Mouse (Mus musculus): ENCODE data around the gene Zbtb34. TPM values are rescaled to one million over a fixed set of nuclear protein-coding genes. Genes with fewer than 3 reads are reported as not detected.
A peak's percentile ranks its signal among the peaks of the same experiment; 100 is the strongest.

Gene Zbtb34
- polyA plus RNA-seq, 1 experiment from 2014 or later = 4.5 TPM

GRCm38 (mm10) chr2:33435036-33435650, 4.0 kb upstream of the Zbtb34 start:
- Histone ChIP-seq H3K27ac (ENCODE audit: low read length) (no peak overlapping the region), H3K27me3 (replicated peaks; ENCODE audit: insufficient read depth, low read length) (no peaks in the 10 kb centered on the region), H3K4me2 (replicated peaks; ENCODE audit: low read depth, low read length) (no peak overlapping the region), H3K4me3 (ENCODE audit: low read depth, low read length) (no peak overlapping the region), H3K9ac (replicated peaks; ENCODE audit: low read depth) (no peak overlapping the region), H3K9me3 (ENCODE audit: low read length) (no peaks in the 10 kb centered on the region), H3K36me3 (ENCODE audit: insufficient read depth, low read length) (no peaks in the 10 kb centered on the region), H3K4me1 (ENCODE audit: insufficient read depth, low read depth, low read length) (peaks cover 3% of the 10 kb centered on the region; the same call in 1 of the 2 replicates)
- WGBS = 41% methylated on average over 8 of the region's 8 CpGs
- TF ChIP-seq EP300 (IDR thresholded peaks at IDR 0.05) (no peak), CTCF (IDR thresholded peaks at IDR 0.05) (no peak)
- DNase-seq (ENCODE audit: low spot score) (no peak), ATAC-seq (no peak)

GRCm38 (mm10) chr2:33432877-33433276, 1.8 kb upstream of the Zbtb34 start:
- no peak overlapping the region for H3K4me2 ChIP-seq (replicated peaks; ENCODE audit: low read depth, low read length)
- no peak overlapping the region for H3K27ac ChIP-seq (ENCODE audit: low read length)
- no peaks in the 10 kb centered on the region for H3K27me3 ChIP-seq (replicated peaks; ENCODE audit: insufficient read depth, low read length)
- no peak for TF ChIP-seq EP300 (IDR thresholded peaks at IDR 0.05)
- TF ChIP-seq CTCF (IDR thresholded peaks at IDR 0.05) = peak; percentile 77
- WGBS = 64% methylated on average over 5 of the region's 5 CpGs
- H3K4me3 ChIP-seq (ENCODE audit: low read depth, low read length) = no peak overlapping the region
- ATAC-seq (no peak), DNase-seq (ENCODE audit: low spot score) (peak; percentile 85)
- H3K4me1 ChIP-seq (ENCODE audit: insufficient read depth, low read depth, low read length) = peaks cover 13% of the 10 kb centered on the region; the same call in 1 of the 2 replicates
- H3K36me3 ChIP-seq (ENCODE audit: insufficient read depth, low read length) = no peaks in the 10 kb centered on the region
- no peak overlapping the region for H3K9ac ChIP-seq (replicated peaks; ENCODE audit: low read depth)
- no peaks in the 10 kb centered on the region for H3K9me3 ChIP-seq (ENCODE audit: low read length)

- ATAC-seq = peak; percentile 28
- H3K4me2 ChIP-seq (replicated peaks; ENCODE audit: low read depth, low read length) = peak overlapping the region; percentile 87
- WGBS = 2% methylated on average over 13 of the region's 13 CpGs
- peaks cover 21% of the 10 kb centered on the region; the same call in 1 of the 2 replicates for H3K4me1 ChIP-seq (ENCODE audit: insufficient read depth, low read depth, low read length)
- no peaks in the 10 kb centered on the region for H3K9me3 ChIP-seq (ENCODE audit: low read length)
- H3K27me3 ChIP-seq (replicated peaks; ENCODE audit: insufficient read depth, low read length) = no peaks in the 10 kb centered on the region
- peak overlapping the region; percentile 92 for H3K27ac ChIP-seq (ENCODE audit: low read length)
- peak overlapping the region; percentile 96 for H3K4me3 ChIP-seq (ENCODE audit: low read depth, low read length)
- peak; percentile 88 for DNase-seq (ENCODE audit: low spot score)
- no peak; the same call in 1 of the 2 replicates for TF ChIP-seq EP300 (IDR thresholded peaks at IDR 0.05)
- TF ChIP-seq CTCF (IDR thresholded peaks at IDR 0.05) = no peak
- no peaks in the 10 kb centered on the region for H3K36me3 ChIP-seq (ENCODE audit: insufficient read depth, low read length)
- peak overlapping the region; percentile 84 for H3K9ac ChIP-seq (replicated peaks; ENCODE audit: low read depth)
These were observed 898 bp downstream of the Zbtb34 start for GRCm38 (mm10) chr2:33430081-33430770.

- Histone ChIP-seq H3K4me1 (ENCODE audit: insufficient read depth, low read depth, low read length) (peaks cover 21% of the 10 kb centered on the region; the same call in 1 of the 2 replicates), H3K27me3 (replicated peaks; ENCODE audit: insufficient read depth, low read length) (no peaks in the 10 kb centered on the region), H3K36me3 (ENCODE audit: insufficient read depth, low read length) (no peaks in the 10 kb centered on the region), H3K4me3 (ENCODE audit: low read depth, low read length) (peak overlapping the region; percentile 96), H3K9me3 (ENCODE audit: low read length) (no peaks in the 10 kb centered on the region), H3K27ac (ENCODE audit: low read length) (peak overlapping the region; percentile 92), H3K9ac (replicated peaks; ENCODE audit: low read depth) (0 out of 2 replicates have a peak overlapping the region, but pooled peaks have one; percentile 84), H3K4me2 (replicated peaks; ENCODE audit: low read depth, low read length) (peak overlapping the region; percentile 87)
- TF ChIP-seq EP300 (IDR thresholded peaks at IDR 0.05) = no peak
- no peak for TF ChIP-seq CTCF (IDR thresholded peaks at IDR 0.05)
- DNase-seq (ENCODE audit: low spot score) = peak; percentile 66
- 26% methylated on average over 6 of the region's 6 CpGs for WGBS
- no peak for ATAC-seq
These were observed 1.8 kb downstream of the Zbtb34 start for GRCm38 (mm10) chr2:33429339-33429738.

GRCm38 (mm10) chr2:33426640-33427398, 4.3 kb downstream of the Zbtb34 start:
- DNase-seq (ENCODE audit: low spot score) (peak; percentile 57), ATAC-seq (0 out of 2 replicates have a peak, but pooled peaks have one; percentile 29)
- Histone ChIP-seq H3K9me3 (ENCODE audit: low read length) (no peaks in the 10 kb centered on the region), H3K9ac (replicated peaks; ENCODE audit: low read depth) (no peak overlapping the region), H3K36me3 (ENCODE audit: insufficient read depth, low read length) (0 out of 2 replicates have a peak, but pooled peaks cover under 1% of the 10 kb centered on the region), H3K27me3 (replicated peaks; ENCODE audit: insufficient read depth, low read length) (no peaks in the 10 kb centered on the region), H3K4me1 (ENCODE audit: insufficient read depth, low read depth, low read length) (peaks cover 21% of the 10 kb centered on the region; the same call in 1 of the 2 replicates), H3K4me3 (ENCODE audit: low read depth, low read length) (no peak overlapping the region), H3K27ac (ENCODE audit: low read length) (no peak overlapping the region), H3K4me2 (replicated peaks; ENCODE audit: low read depth, low read length) (no peak overlapping the region)
- WGBS = 71% methylated on average over 10 of the region's 10 CpGs
- TF ChIP-seq CTCF (IDR thresholded peaks at IDR 0.05) = no peak
- TF ChIP-seq EP300 (IDR thresholded peaks at IDR 0.05) = no peak

DNA sequence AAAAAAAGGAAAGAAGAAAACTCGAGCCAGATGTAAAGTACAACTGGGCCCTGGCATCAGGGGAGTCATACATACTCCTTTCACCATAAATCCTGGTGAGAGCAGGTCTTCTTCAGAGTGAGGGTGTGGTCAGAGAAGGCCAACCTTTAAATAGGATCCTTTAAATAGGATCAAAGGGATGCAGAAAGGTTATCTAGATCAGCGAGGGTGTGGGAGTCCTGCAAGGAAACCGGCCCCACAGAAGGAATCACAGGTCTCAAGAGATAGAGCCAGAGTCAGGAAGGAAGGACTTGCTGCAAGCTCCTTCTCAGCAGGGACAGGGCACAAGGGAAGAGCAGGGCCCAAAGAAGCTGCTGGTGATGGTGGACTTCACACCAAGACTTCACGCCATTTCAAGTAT, 13.7 kb downstream of the Zbtb34 start:
- Histone ChIP-seq H3K27me3 (replicated peaks; ENCODE audit: insufficient read depth, low read length) (no peaks in the 10 kb centered on the region), H3K4me2 (replicated peaks; ENCODE audit: low read depth, low read length) (no peak overlapping the region), H3K36me3 (ENCODE audit: insufficient read depth, low read length) (0 out of 2 replicates have a peak, but pooled peaks cover 11% of the 10 kb centered on the region), H3K9me3 (ENCODE audit: low read length) (no peaks in the 10 kb centered on the region), H3K4me1 (ENCODE audit: insufficient read depth, low read depth, low read length) (no peaks in the 10 kb centered on the region), H3K9ac (replicated peaks; ENCODE audit: low read depth) (no peak overlapping the region), H3K4me3 (ENCODE audit: low read depth, low read length) (no peak overlapping the region), H3K27ac (ENCODE audit: low read length) (no peak overlapping the region)
- DNase-seq (ENCODE audit: low spot score) (no peak), ATAC-seq (no peak)
- WGBS = 61% methylated on average over 4 of the region's 4 CpGs
- TF ChIP-seq EP300 (IDR thresholded peaks at IDR 0.05) (no peak), CTCF (IDR thresholded peaks at IDR 0.05) (no peak)
